Mouse (Mus musculus) Patski (cell line): ENCODE results near the gene Jak3. TPM values are rescaled to one million over a fixed set of nuclear protein-coding genes. Genes with fewer than 3 reads are reported as not detected.
A peak's percentile ranks its signal among the peaks of the same experiment; 100 is the strongest.

ENCODE experiments used
- ATAC-seq: fragments of 100-300 bp; one replicate; pipeline ENCODE4 v1.8.0; 2021
- CTCF ChIA-PET: fragments of 350-600 bp; sonication (Branson Sonifier 250); formaldehyde crosslinking; loops from one replicate; lab custom pipeline; 2022; ENCODE audit warnings: inconsistent platforms; lab: Charles Lee
- POLR2A ChIA-PET: fragments of 350-600 bp; sonication (Branson Sonifier 250); formaldehyde crosslinking; loops from one replicate; lab custom pipeline; 2022; ENCODE audit warnings: antibody characterized with exemption, inconsistent platforms; lab: Charles Lee
- DNase-seq: peaks from one replicate; pipeline ENCODE4 v3.0.0-alpha.2; 2011; ENCODE audit warnings: low read depth, low spot score
- H3K27me3 ChIP-seq: fragments of 371-371 bp; one replicate; pipeline ENCODE4 v1.5.1; 2021
- CTCF ChIP-seq: fragments of 100-300 bp; IDR thresholded peaks from one replicate; pipeline ENCODE4 v1.5.1; 2021
- in situ Hi-C: fragments of 300-500 bp; cut with MboI; formaldehyde crosslinking; loops from 3 replicates; pipeline ENCODE4 v1.11.1; 2018; ENCODE audit warnings: low pct_unique_long_range_greater_than_20kb, mixed read lengths
- polyA plus RNA-seq: library from polyadenylated mRNA; unstranded; gene quantifications from one replicate; pipeline ENCODE4 v1.2.3, GENCODE M21; 2021

The Jak3 gene
- polyA plus RNA-seq, result 26.7 TPM

DNA sequence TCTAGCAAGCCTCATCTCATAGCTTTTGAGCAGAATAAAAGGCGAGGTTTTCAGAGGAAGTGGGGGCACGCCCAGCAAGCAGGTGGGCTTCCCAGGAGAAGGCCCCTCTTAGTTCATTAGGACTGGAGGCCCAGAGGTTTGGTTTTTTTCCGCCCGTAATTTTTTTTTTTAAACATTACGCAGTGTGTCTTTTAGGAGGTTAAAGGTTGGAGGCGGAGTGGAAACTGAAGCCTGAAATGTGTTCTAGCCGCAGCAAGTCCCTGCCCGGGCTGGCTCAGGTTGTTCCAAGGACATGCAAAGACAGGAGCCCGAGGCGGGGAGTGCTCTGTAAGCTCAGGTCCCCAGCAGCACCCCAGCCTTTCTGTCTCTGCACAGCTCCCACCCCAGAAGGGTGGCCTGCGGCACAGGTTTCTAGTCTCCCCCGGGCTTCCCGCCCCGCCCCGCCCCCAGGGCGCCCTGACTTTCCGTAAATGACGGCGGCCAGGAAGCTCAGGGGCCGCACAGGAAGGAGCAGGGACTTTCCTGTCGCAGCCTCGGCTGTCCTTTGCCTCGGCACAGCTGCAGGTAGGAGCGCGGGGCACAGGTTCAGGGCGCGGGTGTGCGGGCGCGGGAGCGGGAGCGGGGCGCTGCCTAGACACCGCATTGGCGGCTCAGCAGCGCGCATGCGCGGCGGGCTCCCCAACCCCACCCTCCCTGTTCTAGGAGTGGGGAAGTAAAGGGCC lies at the start of gene Jak3:
TSS of gene Jak3 (plus strand) at position 277 of the 722 bp plus-strand sequence.
- DNase-seq (no peak), ATAC-seq (no peak)
- in situ Hi-C loops, result no loop called here
- no peak for TF ChIP-seq CTCF
- ChIA-PET POLR2A (interaction anchor here (0.7 to 0.9 kb wide), 2 partner anchors 21 to 33 kb away, joined by 3 to 4 read pairs; no protein-coding TSS in a partner anchor), CTCF (interaction anchor here (2.0 kb wide), 1 partner anchor 16 kb away, joined by 10 read pairs; no protein-coding TSS in a partner anchor)
- no peaks in the 10 kb centered on the region for H3K27me3 ChIP-seq

GRCm38 (mm10) chr8:71626753-71627152 lies 49.3 kb upstream of the Jak3 start:
- in situ Hi-C loops, result no loop called here
- TF ChIP-seq CTCF, result no peak
- no peak for DNase-seq
- H3K27me3 ChIP-seq, result no peaks in the 10 kb centered on the region
- ChIA-PET POLR2A (interaction anchor here (1.1 kb wide), 1 partner anchor 42 kb away, joined by 4 read pairs; no protein-coding TSS in a partner anchor), CTCF (interaction anchor here (1.6 kb wide), 1 partner anchor 33 kb away, joined by 3 read pairs; no protein-coding TSS in a partner anchor)
- no peak for ATAC-seq

GRCm38 (mm10) chr8:71627265-71628099 lies 48.6 kb upstream of the Jak3 start:
- in situ Hi-C loops, result no loop called here
- no peak for TF ChIP-seq CTCF
- DNase-seq, result no peak
- POLR2A ChIA-PET, result interaction anchor here (1.1 kb wide), 1 partner anchor 41 kb away, joined by 4 read pairs; no protein-coding TSS in a partner anchor
- H3K27me3 ChIP-seq, result no peaks in the 10 kb centered on the region
- CTCF ChIA-PET, result no interaction called here
- no peak for ATAC-seq

DNA sequence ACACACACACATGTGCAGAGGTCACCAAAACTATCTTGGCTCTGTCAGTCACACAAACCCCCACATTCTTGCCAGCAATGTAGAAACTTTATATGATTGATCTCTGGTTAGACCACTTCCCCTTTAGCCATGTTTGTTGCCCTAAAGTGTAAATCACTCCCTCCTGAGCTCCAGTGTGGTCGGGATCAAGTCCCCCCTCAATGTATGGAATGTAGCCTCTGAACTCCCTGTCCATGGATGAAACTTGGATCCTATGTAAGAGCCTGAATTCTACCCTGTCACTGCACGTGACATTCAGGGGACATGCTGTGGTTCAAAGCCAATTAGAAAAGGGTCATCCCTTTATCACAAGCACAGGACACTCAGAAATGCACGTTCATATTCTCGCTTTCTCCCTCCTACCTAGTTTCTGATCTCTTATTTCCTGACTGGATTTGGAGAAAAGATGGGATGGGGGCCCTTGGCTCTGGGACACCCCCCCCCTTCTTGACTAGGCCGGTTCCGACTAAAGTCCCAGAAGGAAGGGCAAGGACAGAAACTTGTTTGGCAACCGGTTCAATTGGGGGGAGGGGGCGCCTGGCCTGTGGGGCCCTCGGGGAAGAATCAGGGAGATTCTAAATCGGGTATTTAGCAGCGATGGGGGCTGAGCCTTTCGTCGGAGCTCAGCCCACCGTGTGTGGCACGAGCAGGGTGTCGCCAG lies 47.5 kb upstream of the Jak3 start:
- DNase-seq, result no peak
- no peak for TF ChIP-seq CTCF
- ChIA-PET CTCF (no interaction called here), POLR2A (no interaction called here)
- in situ Hi-C loops, result no loop called here
- no peaks in the 10 kb centered on the region for H3K27me3 ChIP-seq
- ATAC-seq, result no peak

- DNase-seq, result peak; percentile 38
- in situ Hi-C loops, result no loop called here
- peak; percentile 65 for ATAC-seq
- no peaks in the 10 kb centered on the region for H3K27me3 ChIP-seq
- no peak for TF ChIP-seq CTCF
- ChIA-PET POLR2A (no interaction called here), CTCF (interaction anchor here (0.9 kb wide), 1 partner anchor 8 kb away, joined by 3 read pairs; no protein-coding TSS in a partner anchor)
Measured at GRCm38 (mm10) chr8:71629096-71629697, 46.9 kb upstream of the Jak3 start.

GRCm38 (mm10) chr8:71629781-71630212 lies 46.3 kb upstream of the Jak3 start:
- DNase-seq, result no peak
- ChIA-PET POLR2A (no interaction called here), CTCF (interaction anchor here (0.8 to 0.9 kb wide), 2 partner anchors 8 to 16 kb away, joined by 3 read pairs; no protein-coding TSS in a partner anchor)
- no peaks in the 10 kb centered on the region for H3K27me3 ChIP-seq
- peak; percentile 9 for ATAC-seq
- in situ Hi-C loops, result no loop called here
- no peak for TF ChIP-seq CTCF

GRCm38 (mm10) chr8:71630761-71631160 lies 45.3 kb upstream of the Jak3 start:
- no peaks in the 10 kb centered on the region for H3K27me3 ChIP-seq
- in situ Hi-C loops, result no loop called here
- ChIA-PET CTCF (interaction anchor here (0.8 to 1.3 kb wide), 2 partner anchors 15 to 30 kb away, joined by 3 read pairs; no protein-coding TSS in a partner anchor), POLR2A (no interaction called here)
- no peak for DNase-seq
- no peak for TF ChIP-seq CTCF
- ATAC-seq, result no peak

DNA sequence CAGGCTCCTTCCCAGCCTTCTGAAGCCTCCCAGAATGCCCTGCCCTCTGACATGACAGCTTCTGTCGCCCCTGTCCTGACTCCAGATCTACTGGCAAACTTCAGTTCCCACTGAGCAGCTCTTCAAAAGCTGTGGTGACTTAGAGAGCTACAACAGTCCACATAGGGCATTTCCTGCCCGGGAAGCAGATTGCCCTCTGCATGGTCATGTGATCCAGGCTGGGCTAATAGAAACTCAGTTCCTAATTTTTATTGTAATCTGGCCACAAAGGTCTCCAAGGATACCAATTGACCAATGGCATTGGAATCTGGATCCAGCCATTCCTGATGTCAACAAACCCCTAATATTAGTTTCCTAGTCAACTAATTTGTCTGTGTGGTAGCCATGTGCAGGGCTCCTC lies 44.2 kb upstream of the Jak3 start:
- DNase-seq (no peak), ATAC-seq (no peak)
- ChIA-PET POLR2A (no interaction called here), CTCF (no interaction called here)
- in situ Hi-C loops, result no loop called here
- H3K27me3 ChIP-seq, result no peaks in the 10 kb centered on the region
- no peak for TF ChIP-seq CTCF

- POLR2A ChIA-PET, result no interaction called here
- H3K27me3 ChIP-seq, result no peaks in the 10 kb centered on the region
- ATAC-seq (no peak), DNase-seq (no peak)
- CTCF ChIA-PET, result no interaction called here
- no peak for TF ChIP-seq CTCF
- in situ Hi-C loops, result no loop called here
Measured at GRCm38 (mm10) chr8:71633164-71633563, 42.9 kb upstream of the Jak3 start.
